Mouse (Mus musculus) small intestine, adult 2 months (tissue): ENCODE data around the gene Coro7. TPM values are rescaled to one million over a fixed set of nuclear protein-coding genes. Genes with fewer than 3 reads are reported as not detected.
A peak's percentile ranks its signal among the peaks of the same experiment; 100 is the strongest.
"Not testable (repeated sequence)": the region's sequence is repeated elsewhere in the genome, so short reads cannot be mapped to it uniquely, and the experiment has no call there.

Source experiments
- H3K27ac ChIP-seq: fragments of 200-500 bp; 2 replicates; pipeline ENCODE4 v1.5.1; 2012; ENCODE audit warnings: low read depth, low read length, control low read depth, inconsistent platforms; ENCODE audit not compliant: insufficient read depth
- H3K27me3 ChIP-seq: fragments of 200-500 bp; 2 replicates; pipeline ENCODE4 v1.6.1; 2012; ENCODE audit warnings: mild to moderate bottlenecking, moderate library complexity, low read length, inconsistent platforms; ENCODE audit not compliant: control insufficient read depth, insufficient read depth
- H3K36me3 ChIP-seq: fragments of 200-500 bp; 2 replicates; pipeline ENCODE4 v1.6.1; 2012; ENCODE audit warnings: mild to moderate bottlenecking, low read length, control low read depth, inconsistent platforms; ENCODE audit not compliant: control insufficient read depth, insufficient read depth
- H3K4me1 ChIP-seq: fragments of 200-500 bp; 2 replicates; pipeline ENCODE4 v1.6.1; 2012; ENCODE audit warnings: low read length, inconsistent platforms, mixed read lengths; ENCODE audit not compliant: control insufficient read depth, insufficient read depth, insufficient read length
- H3K4me3 ChIP-seq: fragments of 200-500 bp; 2 replicates; pipeline ENCODE4 v1.5.1; 2012; ENCODE audit warnings: low read depth, mild to moderate bottlenecking, control low read depth, inconsistent platforms, low read length, moderate library complexity
- CTCF ChIP-seq: fragments of 200-500 bp; IDR thresholded peaks from 2 replicates; pipeline ENCODE4 v1.5.1; 2012; ENCODE audit warnings: low read depth, mild to moderate bottlenecking, control low read depth, inconsistent platforms, low read length, moderate library complexity, mixed read lengths; ENCODE audit not compliant: insufficient replicate concordance, insufficient read length; ENCODE audit errors: extremely low read depth
- POLR2A ChIP-seq: fragments of 200-500 bp; IDR thresholded peaks from 2 replicates; pipeline ENCODE4 v1.6.1; 2012; ENCODE audit warnings: low read depth, mild to moderate bottlenecking, control low read depth, inconsistent platforms, low read length, moderate library complexity
- WGBS: fragments of 180-500 bp; shearing (Covaris S2); methylation state at CpG from one replicate; pipeline ENCODE4 v1.1.7; 2018; 5-methylcytosine and 5-hydroxymethylcytosine counted together
- polyA plus RNA-seq: library from polyadenylated mRNA; depleted of rRNA; stranded (reverse); fragments of >200 nt; gene quantifications from 2 replicates; pipeline ENCODE4 v1.2.3, GENCODE M21; 2012

Coro7 gene
- polyA plus RNA-seq, 1 experiment: 86.6 TPM

- TF ChIP-seq POLR2A (no peak), CTCF (no peak)
Observed at GRCm38 (mm10) chr16:4705541-4705940, 26.0 kb upstream of the Coro7 start.

GRCm38 (mm10) chr16:4702646-4703045 is 23.1 kb upstream of the Coro7 start:
- no peak overlapping the region for H3K4me3 ChIP-seq
- H3K36me3 ChIP-seq: peaks cover 72% of the 10 kb centered on the region
- H3K4me1 ChIP-seq: no peaks in the 10 kb centered on the region
- no peak overlapping the region for H3K27ac ChIP-seq
- no peaks in the 10 kb centered on the region for H3K27me3 ChIP-seq
- 69% methylated on average over 1 of the region's 1 CpGs for WGBS
- TF ChIP-seq POLR2A (no peak), CTCF (no peak)

More at GRCm38 (mm10) chr16:4705541-4705940, 26.0 kb upstream of the Coro7 start:
- H3K36me3 ChIP-seq: peaks cover 55% of the 10 kb centered on the region
- no peaks in the 10 kb centered on the region for H3K27me3 ChIP-seq
- no peak overlapping the region for H3K27ac ChIP-seq
- no peaks in the 10 kb centered on the region for H3K4me1 ChIP-seq
- 53% methylated on average over 4 of the region's 4 CpGs for WGBS
- H3K4me3 ChIP-seq: no peak overlapping the region

DNA sequence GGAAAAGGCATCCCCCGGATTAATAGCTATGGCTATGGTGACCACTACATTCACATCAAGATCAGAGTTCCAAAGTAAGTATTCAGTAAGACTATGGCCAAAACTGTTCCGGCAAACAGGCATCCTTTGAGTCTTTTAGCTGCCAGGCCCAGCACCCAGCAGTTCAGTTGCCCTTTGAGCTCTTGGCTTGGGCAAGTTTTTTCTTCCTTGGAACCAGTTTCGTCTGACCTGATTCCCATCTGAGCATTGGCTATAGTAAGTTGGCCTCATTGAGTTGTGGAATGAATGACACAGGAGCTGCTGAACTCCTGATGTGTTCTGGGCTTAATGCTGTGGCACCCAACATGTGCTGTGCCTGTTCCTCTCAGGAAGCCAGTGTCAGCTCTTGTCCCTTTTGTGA is 21.6 kb upstream of the Coro7 start:
- H3K36me3 ChIP-seq: peaks cover 71% of the 10 kb centered on the region
- WGBS: 72% methylated on average over 3 of the region's 3 CpGs
- no peak overlapping the region for H3K4me3 ChIP-seq
- H3K27me3 ChIP-seq: no peaks in the 10 kb centered on the region
- no peak for TF ChIP-seq POLR2A
- TF ChIP-seq CTCF: no peak
- no peaks in the 10 kb centered on the region for H3K4me1 ChIP-seq
- H3K27ac ChIP-seq: no peak overlapping the region

- H3K27ac ChIP-seq, H3K4me1 ChIP-seq, H3K27me3 ChIP-seq, H3K4me3 ChIP-seq: not testable (repeated sequence)
- peaks cover 40% of the 10 kb centered on the region for H3K36me3 ChIP-seq
- 99% methylated on average over 4 of the region's 4 CpGs for WGBS
Observed at GRCm38 (mm10) chr16:4689371-4689770, 9.8 kb upstream of the Coro7 start.

DNA sequence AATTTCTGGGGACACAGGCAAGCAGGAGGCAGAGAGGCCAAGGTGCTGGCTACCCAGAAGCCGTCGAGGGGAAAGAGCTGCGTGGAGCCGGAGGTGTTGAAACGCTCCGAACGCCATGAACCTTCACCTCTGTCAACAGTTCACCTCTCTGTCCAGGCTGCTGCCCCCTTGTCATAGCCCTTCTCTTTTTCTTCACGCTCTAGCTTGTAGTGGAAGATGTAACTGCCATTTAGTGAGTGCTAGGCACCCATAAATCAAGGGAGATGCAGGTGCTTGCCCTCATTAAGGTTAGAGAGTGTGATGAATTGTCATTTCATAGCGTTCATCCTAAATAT is 4.8 kb upstream of the Coro7 start:
- peaks cover 11% of the 10 kb centered on the region for H3K36me3 ChIP-seq
- no peak overlapping the region for H3K27ac ChIP-seq
- H3K27me3 ChIP-seq: no peaks in the 10 kb centered on the region
- under 1% methylated on average over 9 of the region's 9 CpGs for WGBS
- H3K4me1 ChIP-seq: peaks cover 2% of the 10 kb centered on the region; the same call in 1 of the 2 replicates
- TF ChIP-seq CTCF (no peak), POLR2A (no peak)
- peak overlapping the region; percentile 78 for H3K4me3 ChIP-seq

- WGBS: under 1% methylated on average over 54 of the region's 54 CpGs
- Histone ChIP-seq H3K4me1 (peaks cover 2% of the 10 kb centered on the region; the same call in 1 of the 2 replicates), H3K27me3 (no peaks in the 10 kb centered on the region), H3K36me3 (peaks cover 7% of the 10 kb centered on the region; the same call in 1 of the 2 replicates), H3K27ac (peak overlapping the region; percentile 88), H3K4me3 (peak overlapping the region; percentile 78)
- no peak for TF ChIP-seq CTCF
- peak; percentile 90 for TF ChIP-seq POLR2A
Observed at GRCm38 (mm10) chr16:4683581-4684456, 4.2 kb upstream of the Coro7 start.

- WGBS: 15% methylated on average over 9 of the region's 9 CpGs
- no peak for TF ChIP-seq POLR2A
- TF ChIP-seq CTCF: no peak
- Histone ChIP-seq H3K4me3 (peak overlapping the region; percentile 78; the same call in 1 of the 2 replicates), H3K27me3 (no peaks in the 10 kb centered on the region), H3K27ac (peak overlapping the region; percentile 88), H3K4me1 (peaks cover 2% of the 10 kb centered on the region; the same call in 1 of the 2 replicates), H3K36me3 (peaks cover 7% of the 10 kb centered on the region; the same call in 1 of the 2 replicates)
Observed at GRCm38 (mm10) chr16:4683193-4683580, 3.6 kb upstream of the Coro7 start.
